Mouse (Mus musculus): ENCODE results near the gene Pcca.

DNA sequence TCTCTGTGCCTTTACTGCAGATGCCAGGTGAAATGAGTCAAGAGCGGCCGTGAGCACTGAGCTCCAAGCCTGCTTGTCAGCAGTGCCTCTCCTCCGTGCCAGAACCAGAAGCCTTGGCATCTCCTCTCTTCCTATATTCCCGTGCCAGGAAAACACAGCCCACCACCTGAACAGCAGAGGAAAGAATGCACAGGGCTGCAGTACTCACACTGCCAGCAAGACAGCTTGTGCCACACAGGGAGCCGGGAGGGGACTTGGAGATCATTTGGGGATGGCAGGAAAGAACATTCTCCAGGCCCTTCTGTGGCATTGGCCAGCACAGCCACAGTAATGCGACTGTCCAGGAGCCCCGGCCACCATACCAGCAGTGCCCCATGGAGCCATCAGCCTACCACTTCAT lies 351.8 kb downstream of the Pcca start:
- TF ChIP-seq CTCF (IDR thresholded peaks at IDR 0.05; ENCODE audit: control insufficient read depth, insufficient read depth, insufficient read length), result no peak
- no peak for TF ChIP-seq MAX (IDR thresholded peaks at IDR 0.05)
- no peak for TF ChIP-seq MYOG (IDR thresholded peaks at IDR 0.05; ENCODE audit: control insufficient read depth, extremely low read depth, insufficient read length)
- TF ChIP-seq USF1 (IDR thresholded peaks at IDR 0.05; ENCODE audit: low read depth), result no peak
- no peak for TF ChIP-seq MYOD1 (IDR thresholded peaks at IDR 0.05; ENCODE audit: control insufficient read depth, insufficient read length, low read depth)
- no peak for TF ChIP-seq CEBPB (IDR thresholded peaks at IDR 0.05; ENCODE audit: low read depth)
- no peak for TF ChIP-seq FOSL1 (IDR thresholded peaks at IDR 0.05; ENCODE audit: insufficient read depth, low read length, poor library complexity, severe bottlenecking)

Measured in C2C12 (cell line).